Mouse (Mus musculus): Measurements from ENCODE around the gene Skil. TPM values are rescaled to one million over a fixed set of nuclear protein-coding genes. Genes with fewer than 3 reads are reported as not detected.
A peak's percentile ranks its signal among the peaks of the same experiment; 100 is the strongest.

Gene Skil
- polyA plus RNA-seq, 1 experiment from 2014 or later = 10.3 TPM

DNA sequence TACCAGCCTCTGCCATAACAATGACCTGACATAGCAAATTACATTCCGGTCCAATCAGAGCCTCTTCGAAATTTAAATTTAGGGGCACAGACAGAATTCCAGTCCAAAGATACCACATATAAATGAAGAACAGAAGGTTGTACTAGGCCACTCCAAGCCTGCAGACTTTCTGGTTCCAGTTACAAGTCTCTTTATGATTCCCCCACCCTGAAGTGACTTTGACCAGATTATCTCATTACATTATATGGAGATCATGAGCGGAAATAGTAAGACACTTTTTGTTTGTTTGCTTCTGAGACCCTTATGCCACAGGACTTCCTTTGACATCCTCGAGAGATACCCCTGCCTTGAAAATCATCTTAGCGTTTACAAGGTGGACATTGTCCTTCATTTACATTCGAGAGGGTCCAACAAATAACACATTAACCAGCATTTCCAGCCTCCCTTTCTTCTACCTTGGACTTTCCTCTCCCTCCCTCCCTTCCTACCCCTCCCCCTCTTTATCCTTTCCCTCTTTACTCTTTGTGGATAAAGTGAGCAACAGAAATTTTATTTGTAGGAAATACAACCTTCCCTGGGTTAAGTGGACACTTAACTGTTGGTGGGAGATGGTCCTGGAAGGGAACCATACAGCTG is 17.7 kb upstream of the Skil start:
- no peak for ATAC-seq (replicated peaks; ENCODE audit: extremely low read depth, insufficient read depth, low FRiP score)
- no peak overlapping the region for H3K27ac ChIP-seq (ENCODE audit: low read length)
- H3K9me3 ChIP-seq (replicated peaks; ENCODE audit: control insufficient read depth, low read length) = no peaks in the 10 kb centered on the region
- H3K9ac ChIP-seq (ENCODE audit: low read length) = no peak overlapping the region
- H3K4me3 ChIP-seq (ENCODE audit: low read length) = no peak overlapping the region
- H3K36me3 ChIP-seq (ENCODE audit: control insufficient read depth, insufficient read depth) = no peaks in the 10 kb centered on the region
- WGBS = 84% methylated on average over 6 of the region's 6 CpGs
- H3K4me1 ChIP-seq (ENCODE audit: control insufficient read depth, insufficient read depth, low read length) = no peaks in the 10 kb centered on the region
- H3K4me2 ChIP-seq (ENCODE audit: low read depth, low read length) = no peak overlapping the region
- no peaks in the 10 kb centered on the region for H3K27me3 ChIP-seq (ENCODE audit: control insufficient read depth, insufficient read depth, low read length)

DNA sequence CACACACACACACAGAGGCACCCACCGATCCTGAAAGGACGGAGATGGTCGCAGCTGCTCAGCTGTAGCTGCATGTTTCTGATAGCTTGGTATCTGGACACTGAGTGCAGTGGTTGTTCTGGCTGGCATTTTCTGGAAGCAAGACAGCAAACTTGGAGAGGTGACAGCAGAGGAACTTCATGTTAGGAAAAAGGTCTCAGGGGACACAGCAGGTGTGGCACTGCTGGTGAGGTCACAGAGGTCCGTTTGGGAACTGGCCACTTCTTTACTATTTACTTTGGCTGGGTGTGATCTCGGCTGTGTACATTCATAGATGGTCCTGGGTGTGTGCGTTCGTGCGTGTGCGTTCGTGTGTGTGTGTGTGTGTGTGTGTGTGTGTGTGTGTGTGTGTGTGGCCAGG is 15.4 kb upstream of the Skil start:
- ATAC-seq (replicated peaks; ENCODE audit: extremely low read depth, insufficient read depth, low FRiP score) = no peak
- Histone ChIP-seq H3K9me3 (replicated peaks; ENCODE audit: control insufficient read depth, low read length) (no peaks in the 10 kb centered on the region), H3K4me2 (ENCODE audit: low read depth, low read length) (no peak overlapping the region), H3K9ac (ENCODE audit: low read length) (no peak overlapping the region), H3K27ac (ENCODE audit: low read length) (no peak overlapping the region), H3K4me3 (ENCODE audit: low read length) (no peak overlapping the region), H3K27me3 (ENCODE audit: control insufficient read depth, insufficient read depth, low read length) (no peaks in the 10 kb centered on the region), H3K36me3 (ENCODE audit: control insufficient read depth, insufficient read depth) (no peaks in the 10 kb centered on the region), H3K4me1 (ENCODE audit: control insufficient read depth, insufficient read depth, low read length) (peaks cover 10% of the 10 kb centered on the region)
- 61% methylated on average over 10 of the region's 10 CpGs for WGBS

DNA sequence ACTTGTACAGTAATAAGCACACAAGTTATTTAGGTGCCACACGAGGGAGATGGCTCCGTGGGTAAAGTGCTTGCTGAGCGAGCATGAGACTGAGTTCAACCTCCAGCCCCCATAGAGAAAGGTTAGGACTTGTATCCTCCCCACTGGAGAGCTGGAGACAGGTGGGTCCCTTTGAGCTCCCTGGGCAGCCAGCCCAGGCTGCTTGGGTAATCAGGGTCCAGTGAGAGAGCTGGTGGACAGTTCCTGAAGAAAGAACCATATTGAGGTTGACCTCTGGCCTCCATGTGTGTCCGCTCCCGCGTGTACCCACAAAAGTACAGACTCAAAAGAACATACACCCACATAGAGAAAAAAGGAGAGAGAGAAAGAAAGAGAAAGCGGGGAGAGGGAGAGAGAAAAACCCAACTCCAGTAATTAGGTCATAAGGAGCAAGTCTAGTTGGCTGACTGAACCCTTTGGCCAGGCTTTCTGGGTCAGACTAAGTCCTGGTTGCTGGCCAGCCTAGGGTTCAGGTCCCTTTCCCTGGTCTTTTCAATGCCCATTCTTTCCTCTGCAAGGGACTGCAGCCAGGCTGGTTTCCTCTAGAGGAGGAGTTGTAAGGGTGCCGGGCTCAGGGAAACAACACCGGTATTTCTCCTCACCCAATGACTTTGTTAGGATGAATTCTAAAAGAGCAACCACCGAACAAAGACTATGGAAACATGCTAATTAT is 13.9 kb upstream of the Skil start:
- Histone ChIP-seq H3K36me3 (ENCODE audit: control insufficient read depth, insufficient read depth) (no peaks in the 10 kb centered on the region), H3K4me1 (ENCODE audit: control insufficient read depth, insufficient read depth, low read length) (peaks cover 12% of the 10 kb centered on the region), H3K9me3 (replicated peaks; ENCODE audit: control insufficient read depth, low read length) (no peaks in the 10 kb centered on the region), H3K27ac (ENCODE audit: low read length) (no peak overlapping the region), H3K27me3 (ENCODE audit: control insufficient read depth, insufficient read depth, low read length) (no peaks in the 10 kb centered on the region), H3K4me3 (ENCODE audit: low read length) (no peak overlapping the region), H3K9ac (ENCODE audit: low read length) (no peak overlapping the region), H3K4me2 (ENCODE audit: low read depth, low read length) (no peak overlapping the region)
- WGBS = 83% methylated on average over 10 of the region's 10 CpGs
- no peak for ATAC-seq (replicated peaks; ENCODE audit: extremely low read depth, insufficient read depth, low FRiP score)

DNA sequence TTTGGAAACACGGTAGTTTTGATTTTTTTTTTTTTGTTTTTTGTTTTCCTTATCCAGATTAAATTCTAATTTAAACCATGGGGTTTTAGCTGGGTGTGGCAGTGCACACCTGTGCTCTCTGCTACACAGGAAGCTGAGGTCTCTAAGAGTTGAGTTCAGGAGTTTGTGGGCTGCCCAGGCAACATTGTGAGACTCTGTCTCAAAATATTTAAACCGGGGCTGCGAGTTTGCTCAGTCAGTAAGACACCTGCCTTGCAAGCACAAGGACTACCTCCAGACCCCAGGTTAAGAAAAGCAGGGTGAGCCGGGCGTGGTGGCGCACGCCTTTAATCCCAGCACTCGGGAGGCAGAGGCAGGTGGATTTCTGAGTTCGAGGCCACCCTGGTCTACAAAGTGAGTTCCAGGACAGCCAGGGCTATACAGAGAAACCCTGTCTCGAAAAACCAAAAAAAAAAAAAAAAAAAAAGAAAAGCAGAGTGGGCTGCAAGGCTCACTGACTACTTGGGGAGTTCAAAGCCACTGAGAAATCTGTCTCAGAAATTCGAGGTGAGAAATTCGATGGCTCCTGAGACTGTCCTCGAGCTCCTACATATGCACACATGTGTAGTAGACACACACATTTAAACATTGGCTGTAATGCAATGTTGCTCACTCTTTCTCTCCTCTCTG is 11.9 kb upstream of the Skil start:
- H3K4me3 ChIP-seq (ENCODE audit: low read length) = no peak overlapping the region
- no peaks in the 10 kb centered on the region for H3K9me3 ChIP-seq (replicated peaks; ENCODE audit: control insufficient read depth, low read length)
- no peak overlapping the region for H3K9ac ChIP-seq (ENCODE audit: low read length)
- no peak overlapping the region for H3K27ac ChIP-seq (ENCODE audit: low read length)
- H3K4me2 ChIP-seq (ENCODE audit: low read depth, low read length) = no peak overlapping the region
- ATAC-seq (replicated peaks; ENCODE audit: extremely low read depth, insufficient read depth, low FRiP score) = no peak
- WGBS = 80% methylated on average over 11 of the region's 13 CpGs
- H3K36me3 ChIP-seq (ENCODE audit: control insufficient read depth, insufficient read depth) = no peaks in the 10 kb centered on the region
- H3K27me3 ChIP-seq (ENCODE audit: control insufficient read depth, insufficient read depth, low read length) = no peaks in the 10 kb centered on the region
- H3K4me1 ChIP-seq (ENCODE audit: control insufficient read depth, insufficient read depth, low read length) = peaks cover 12% of the 10 kb centered on the region

DNA sequence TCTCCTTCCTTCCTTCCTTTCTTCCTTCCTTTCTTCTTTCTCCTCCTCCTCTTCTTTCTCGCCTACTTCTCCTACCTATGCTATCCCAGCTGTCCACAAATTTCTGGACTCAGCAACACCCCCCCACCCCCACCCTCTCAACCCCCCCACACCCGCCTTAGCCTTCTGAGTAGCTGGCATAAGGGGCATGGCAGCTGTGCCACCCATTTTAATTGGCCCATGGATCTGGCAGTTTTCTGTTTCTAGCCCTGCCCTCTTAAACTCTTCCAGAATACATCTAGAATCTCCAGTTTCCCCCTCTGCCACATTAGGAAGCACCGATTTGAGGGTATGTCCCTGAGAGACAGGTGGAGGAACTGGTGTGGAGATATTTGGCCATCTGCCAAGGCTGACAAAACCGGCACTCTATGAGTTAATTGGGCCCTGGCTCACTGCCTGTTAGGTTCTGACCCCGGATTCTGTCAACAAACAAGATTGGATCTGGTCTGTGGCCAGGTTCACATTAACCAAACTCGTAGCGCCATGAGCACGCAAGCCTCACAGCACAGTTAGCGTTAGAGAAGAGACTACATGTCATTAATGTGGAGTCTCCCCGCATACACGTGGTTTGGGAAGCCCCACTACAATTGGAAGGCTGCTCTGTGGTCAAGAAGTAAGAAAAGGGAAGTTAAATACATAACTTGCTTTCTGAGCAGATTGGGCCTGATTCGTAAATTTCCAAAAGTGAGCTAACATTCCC is 11.2 kb upstream of the Skil start:
- no peak for ATAC-seq (replicated peaks; ENCODE audit: extremely low read depth, insufficient read depth, low FRiP score)
- Histone ChIP-seq H3K9ac (ENCODE audit: low read length) (no peak overlapping the region; the same call in 1 of the 2 replicates), H3K4me2 (ENCODE audit: low read depth, low read length) (peak overlapping the region; percentile 44), H3K9me3 (replicated peaks; ENCODE audit: control insufficient read depth, low read length) (no peaks in the 10 kb centered on the region), H3K4me1 (ENCODE audit: control insufficient read depth, insufficient read depth, low read length) (peaks cover 12% of the 10 kb centered on the region), H3K27me3 (ENCODE audit: control insufficient read depth, insufficient read depth, low read length) (no peaks in the 10 kb centered on the region), H3K36me3 (ENCODE audit: control insufficient read depth, insufficient read depth) (no peaks in the 10 kb centered on the region), H3K4me3 (ENCODE audit: low read length) (no peak overlapping the region), H3K27ac (ENCODE audit: low read length) (no peak overlapping the region)
- WGBS = 33% methylated on average over 12 of the region's 12 CpGs

DNA sequence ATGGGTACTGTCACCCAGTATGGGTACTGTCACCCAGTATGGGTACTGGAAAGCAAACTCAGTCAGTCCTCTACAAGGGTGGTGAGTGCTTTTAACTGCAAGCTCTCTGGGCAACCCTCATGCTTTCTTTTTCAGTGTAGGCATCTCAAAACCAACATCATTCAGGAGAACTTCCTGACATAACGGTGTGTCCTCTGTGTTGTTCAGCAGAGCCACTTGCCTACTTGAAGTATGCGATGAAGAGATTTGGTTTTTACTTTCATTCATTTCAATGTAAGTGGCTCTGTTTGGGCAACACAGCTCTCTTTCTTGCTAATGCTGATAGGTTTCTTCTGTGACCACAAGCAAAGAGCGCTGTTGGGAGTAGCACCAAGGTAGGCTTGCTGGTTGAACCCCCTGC is 9.9 kb upstream of the Skil start:
- no peak overlapping the region for H3K4me2 ChIP-seq (ENCODE audit: low read depth, low read length)
- no peak overlapping the region for H3K27ac ChIP-seq (ENCODE audit: low read length)
- H3K36me3 ChIP-seq (ENCODE audit: control insufficient read depth, insufficient read depth) = no peaks in the 10 kb centered on the region
- no peak overlapping the region for H3K9ac ChIP-seq (ENCODE audit: low read length)
- WGBS = 73% methylated on average over 3 of the region's 3 CpGs
- no peak overlapping the region for H3K4me3 ChIP-seq (ENCODE audit: low read length)
- no peaks in the 10 kb centered on the region for H3K9me3 ChIP-seq (replicated peaks; ENCODE audit: control insufficient read depth, low read length)
- no peak for ATAC-seq (replicated peaks; ENCODE audit: extremely low read depth, insufficient read depth, low FRiP score)
- H3K27me3 ChIP-seq (ENCODE audit: control insufficient read depth, insufficient read depth, low read length) = no peaks in the 10 kb centered on the region
- peaks cover 12% of the 10 kb centered on the region for H3K4me1 ChIP-seq (ENCODE audit: control insufficient read depth, insufficient read depth, low read length)

DNA sequence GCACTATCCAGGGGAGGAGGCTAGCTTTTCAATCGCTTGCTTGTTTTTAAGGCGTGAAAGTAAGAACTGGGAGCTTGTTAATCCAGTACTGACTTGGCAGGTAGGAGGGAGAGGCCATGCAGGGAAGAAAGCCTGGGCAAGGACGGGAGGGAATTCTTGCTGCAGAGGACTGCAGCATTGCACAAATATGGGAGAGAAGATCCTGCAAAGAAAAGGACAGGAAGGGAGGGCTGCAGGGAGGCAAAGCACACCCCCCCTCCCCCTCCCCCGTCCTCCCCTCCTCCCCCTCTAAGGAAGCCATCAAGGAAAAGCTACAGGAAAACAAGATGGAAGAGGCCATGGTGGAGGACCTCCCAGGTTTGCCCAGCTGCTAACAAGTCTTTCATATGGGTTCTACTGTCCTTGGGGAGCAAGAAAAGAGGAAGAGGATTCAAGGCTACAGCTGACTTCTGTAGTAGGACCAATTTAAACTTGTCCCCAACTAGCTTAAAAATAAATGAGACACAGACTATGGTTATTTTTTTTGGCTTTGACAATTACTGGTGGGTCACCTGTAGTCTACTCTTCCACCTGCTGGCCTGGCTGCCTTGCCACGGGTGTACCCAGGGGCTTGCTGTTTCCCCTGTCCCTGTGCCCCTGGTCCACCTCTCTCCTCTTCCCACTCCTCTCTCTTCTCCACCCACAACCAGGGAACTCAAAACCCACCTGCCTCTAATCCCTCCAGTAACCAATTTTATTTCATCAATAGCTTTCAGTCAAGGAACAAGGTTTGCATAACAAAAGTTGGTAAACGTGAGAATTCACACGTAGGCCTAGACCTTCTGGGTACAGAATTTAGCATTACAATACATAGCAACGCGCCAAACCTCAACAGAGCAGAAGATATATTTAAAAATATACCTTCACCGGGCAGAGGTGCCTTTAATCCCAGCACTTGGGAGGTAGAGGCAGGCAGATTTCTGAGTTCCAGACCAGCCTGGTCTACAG is 5.8 kb upstream of the Skil start:
- Histone ChIP-seq H3K36me3 (ENCODE audit: control insufficient read depth, insufficient read depth) (no peaks in the 10 kb centered on the region), H3K4me2 (ENCODE audit: low read depth, low read length) (no peak overlapping the region), H3K9me3 (replicated peaks; ENCODE audit: control insufficient read depth, low read length) (no peaks in the 10 kb centered on the region), H3K27ac (ENCODE audit: low read length) (no peak overlapping the region), H3K9ac (ENCODE audit: low read length) (no peak overlapping the region), H3K4me3 (ENCODE audit: low read length) (no peak overlapping the region), H3K4me1 (ENCODE audit: control insufficient read depth, insufficient read depth, low read length) (peaks cover 8% of the 10 kb centered on the region), H3K27me3 (ENCODE audit: control insufficient read depth, insufficient read depth, low read length) (no peaks in the 10 kb centered on the region)
- no peak for ATAC-seq (replicated peaks; ENCODE audit: extremely low read depth, insufficient read depth, low FRiP score)
- WGBS = 51% methylated on average over 10 of the region's 10 CpGs

DNA sequence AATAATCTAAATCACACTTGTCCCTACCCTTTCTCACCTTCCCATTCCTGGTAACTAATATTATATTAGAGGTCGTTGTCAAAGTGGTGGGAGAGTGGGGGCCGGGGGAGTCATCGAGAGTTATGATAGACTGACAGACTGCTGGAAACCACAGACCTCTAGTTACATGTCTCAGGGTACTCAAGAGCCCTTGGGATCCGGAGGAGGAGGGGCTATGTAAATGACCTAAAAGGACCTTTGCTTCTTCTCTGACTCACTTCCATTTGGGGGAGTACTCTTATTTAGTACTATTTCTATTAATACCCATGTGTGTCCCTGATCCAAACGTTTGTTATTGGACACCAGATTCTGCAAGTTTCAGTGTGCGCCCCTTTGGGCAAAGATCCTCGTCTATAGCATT is 4.9 kb upstream of the Skil start:
- no peak overlapping the region for H3K9ac ChIP-seq (ENCODE audit: low read length)
- no peaks in the 10 kb centered on the region for H3K36me3 ChIP-seq (ENCODE audit: control insufficient read depth, insufficient read depth)
- ATAC-seq (replicated peaks; ENCODE audit: extremely low read depth, insufficient read depth, low FRiP score) = no peak
- no peak overlapping the region for H3K4me3 ChIP-seq (ENCODE audit: low read length)
- H3K9me3 ChIP-seq (replicated peaks; ENCODE audit: control insufficient read depth, low read length) = no peaks in the 10 kb centered on the region
- H3K27ac ChIP-seq (ENCODE audit: low read length) = no peak overlapping the region
- WGBS = 45% methylated on average over 7 of the region's 7 CpGs
- H3K4me2 ChIP-seq (ENCODE audit: low read depth, low read length) = no peak overlapping the region
- no peaks in the 10 kb centered on the region for H3K27me3 ChIP-seq (ENCODE audit: control insufficient read depth, insufficient read depth, low read length)
- H3K4me1 ChIP-seq (ENCODE audit: control insufficient read depth, insufficient read depth, low read length) = peaks cover 4% of the 10 kb centered on the region

Measured in heart, embryonic 16.5 days (tissue).